Mouse (Mus musculus) limb, embryonic 14.5 days (tissue): Measurements from ENCODE around the gene Ifnl3. TPM values are rescaled to one million over a fixed set of nuclear protein-coding genes. Genes with fewer than 3 reads are reported as not detected.
"Not testable (repeated sequence)": the region's sequence is repeated elsewhere in the genome, so short reads cannot be mapped to it uniquely, and the experiment has no call there.

Experiments
- ATAC-seq: fragments of 200-750 bp; cut with Nextera tagmentation; 2 replicates; pipeline ENCODE4 v1.8.0; 2017; ENCODE audit warnings: low read depth, moderate number of reproducible peaks, moderate TSS enrichment; ENCODE audit not compliant: low FRiP score
- DNase-seq: peaks from one replicate; pipeline ENCODE4 v3.0.0-alpha.2; 2015; ENCODE audit warnings: low spot score
- H3K27ac ChIP-seq: fragments of 300-500 bp; sonication (generic); replicated peaks from 2 replicates; pipeline ENCODE4 v1.5.1; 2014; ENCODE audit warnings: low read depth, mild to moderate bottlenecking, low read length, moderate library complexity, mixed read lengths
- H3K27me3 ChIP-seq: fragments of 300-500 bp; sonication (generic); 2 replicates; pipeline ENCODE4 v1.6.1; 2014; ENCODE audit warnings: low read length, mixed read lengths; ENCODE audit not compliant: control insufficient read depth, insufficient read depth
- H3K36me3 ChIP-seq: fragments of 300-500 bp; sonication (generic); 2 replicates; pipeline ENCODE4 v1.6.1; 2014; ENCODE audit warnings: mild to moderate bottlenecking, low read length, moderate library complexity, mixed read lengths; ENCODE audit not compliant: control insufficient read depth, insufficient read depth
- H3K4me1 ChIP-seq: fragments of 300-500 bp; sonication (generic); 2 replicates; pipeline ENCODE4 v1.6.1; 2014; ENCODE audit warnings: antibody characterized with exemption, low read length, mixed read lengths; ENCODE audit not compliant: control insufficient read depth, insufficient read depth
- H3K4me2 ChIP-seq: fragments of 300-500 bp; sonication (generic); replicated peaks from 2 replicates; pipeline ENCODE4 v1.6.1; 2014; ENCODE audit warnings: low read depth, mild to moderate bottlenecking, low read length, moderate library complexity; ENCODE audit not compliant: severe bottlenecking
- H3K4me3 ChIP-seq: fragments of 300-500 bp; sonication (generic); replicated peaks from 2 replicates; pipeline ENCODE4 v1.5.1; 2014; ENCODE audit warnings: low read length
- H3K9ac ChIP-seq: fragments of 300-500 bp; sonication (generic); 2 replicates; pipeline ENCODE4 v1.6.1; 2014; ENCODE audit warnings: mild to moderate bottlenecking, low read depth, low read length, moderate library complexity; ENCODE audit not compliant: severe bottlenecking
- H3K9me3 ChIP-seq: fragments of 300-500 bp; sonication (generic); 2 replicates; pipeline ENCODE4 v1.6.1; 2016; ENCODE audit warnings: low read length; ENCODE audit not compliant: control insufficient read depth
- POLR2A ChIP-seq: fragments of 200-500 bp; IDR thresholded peaks from 2 replicates; pipeline ENCODE4 v1.8.0; 2012; ENCODE audit warnings: inconsistent platforms, mild to moderate bottlenecking, moderate library complexity, borderline replicate concordance; ENCODE audit not compliant: insufficient read depth, insufficient read length; ENCODE audit errors: extremely low read depth
- WGBS: fragments of 180-500 bp; shearing (Covaris S2); extraction: QIAGEN DNeasy Blood & Tissue Kit; methylation state at CpG from one replicate; pipeline ENCODE4 v1.1.7; 2014; 5-methylcytosine and 5-hydroxymethylcytosine counted together
- polyA plus RNA-seq, 2 experiments: library from polyadenylated mRNA; depleted of rRNA in 1 of 2; stranded (reverse) in 1 of 2; unstranded in 1 of 2; fragments of >200 nt; fragmentation: Nextera tagmentation in 1 of 2; extraction: Ambion mirVana in 1 of 2; gene quantifications; 2 replicates each; pipeline versions ENCODE4 v1.2.1 to v1.2.3; 2012 to 2014

Ifnl3 gene
- polyA plus RNA-seq, 2 experiments, result not detected

DNA sequence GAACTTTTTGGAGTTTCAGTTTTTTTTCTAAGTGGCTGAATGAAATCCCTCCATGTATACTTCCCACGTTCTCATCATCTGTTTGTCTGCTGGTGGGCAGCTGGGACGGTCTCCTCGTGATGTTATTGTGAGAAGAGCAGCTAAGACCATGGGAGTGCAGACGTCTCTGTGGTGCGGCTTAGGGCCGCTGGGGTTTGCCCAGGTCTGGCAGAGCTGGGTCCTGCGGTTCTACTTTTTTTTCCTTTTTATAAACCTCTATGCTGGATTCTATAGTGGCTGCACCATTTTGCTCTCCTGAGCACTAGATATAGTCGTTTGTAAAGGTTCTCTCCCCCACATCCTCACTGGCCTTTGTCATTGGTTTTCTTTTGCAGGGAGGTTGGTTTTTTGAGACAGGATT lies 11.2 kb upstream of the Ifnl3 start:
- H3K4me2 ChIP-seq, result no peak overlapping the region
- H3K9me3 ChIP-seq, result no peaks in the 10 kb centered on the region
- H3K4me3 ChIP-seq, result no peak overlapping the region
- no peaks in the 10 kb centered on the region for H3K4me1 ChIP-seq
- WGBS, result 71% methylated on average over 8 of the region's 8 CpGs
- H3K27ac ChIP-seq, result no peak overlapping the region
- DNase-seq (no peak), ATAC-seq (no peak)
- no peak overlapping the region for H3K9ac ChIP-seq
- H3K36me3 ChIP-seq, result no peaks in the 10 kb centered on the region
- no peaks in the 10 kb centered on the region for H3K27me3 ChIP-seq
- TF ChIP-seq POLR2A, result no peak

DNA sequence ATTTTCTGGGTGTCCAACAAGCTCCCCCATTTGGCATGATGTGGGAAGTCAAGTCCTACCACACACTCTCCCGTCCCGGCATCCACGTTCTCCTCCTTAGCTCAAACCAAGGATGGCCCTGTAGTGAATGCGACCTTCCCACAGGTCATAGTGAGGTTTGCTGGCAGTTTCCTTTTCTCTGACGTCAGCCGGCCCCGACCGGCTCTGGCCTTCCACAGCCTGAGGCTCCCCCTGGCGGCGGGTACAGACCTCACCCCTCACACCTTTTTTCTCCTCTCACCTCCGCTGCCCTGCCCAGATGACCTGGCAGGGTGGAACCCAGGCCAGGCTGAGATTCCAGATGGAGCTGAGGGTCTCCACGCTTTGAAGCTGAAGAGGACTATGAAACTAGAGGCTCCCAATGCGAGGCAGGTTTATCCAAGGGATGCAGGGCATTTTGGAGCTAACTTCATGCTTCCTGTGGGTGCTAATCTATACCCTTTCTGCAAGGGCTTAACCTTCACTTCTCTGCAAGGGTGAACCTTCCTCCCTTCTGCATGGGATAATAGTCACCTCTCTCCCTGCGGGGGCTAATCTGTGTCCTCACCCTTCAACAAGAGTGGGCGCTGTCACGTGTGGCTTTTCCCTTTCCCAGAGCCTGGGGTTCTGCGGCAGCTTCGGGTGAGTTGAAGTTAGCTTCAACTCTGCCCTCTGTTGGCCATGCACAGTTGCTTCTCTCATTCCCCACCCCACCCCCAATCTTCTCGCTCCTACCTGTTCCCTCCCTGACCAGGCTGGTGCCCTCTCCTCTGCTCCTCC lies 5.5 kb downstream of the Ifnl3 start:
- no peaks in the 10 kb centered on the region for H3K4me1 ChIP-seq
- H3K27ac ChIP-seq, result no peak overlapping the region
- no peak for TF ChIP-seq POLR2A
- WGBS, result 7% methylated on average over 19 of the region's 19 CpGs
- ATAC-seq (no peak; the same call in 1 of the 2 replicates), DNase-seq (peak; percentile 44)
- H3K36me3 ChIP-seq, result no peaks in the 10 kb centered on the region
- no peaks in the 10 kb centered on the region for H3K27me3 ChIP-seq
- H3K4me2 ChIP-seq, result peak overlapping the region; percentile 10; the same call in 1 of the 2 replicates
- no peak overlapping the region for H3K9ac ChIP-seq
- H3K9me3 ChIP-seq, result no peaks in the 10 kb centered on the region
- no peak overlapping the region for H3K4me3 ChIP-seq

DNA sequence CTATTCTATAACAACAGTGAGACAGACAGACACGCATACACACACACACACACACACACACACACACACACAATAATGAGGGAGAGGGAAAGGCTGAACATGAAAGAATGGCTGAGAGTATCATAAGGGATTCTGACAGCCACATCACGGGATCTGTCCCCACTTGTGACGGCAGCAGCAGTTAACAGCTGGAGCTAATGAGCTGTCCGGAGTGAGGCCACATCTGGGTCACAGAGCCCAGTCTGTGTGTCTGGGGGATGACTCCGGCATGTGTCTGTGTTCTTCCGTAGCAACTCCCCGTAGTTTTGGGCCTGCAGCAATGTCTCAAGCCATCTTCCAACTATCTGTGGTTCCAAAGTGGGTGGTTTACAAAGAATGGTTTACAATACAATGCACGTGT lies 9.4 kb downstream of the Ifnl3 start:
- no peaks in the 10 kb centered on the region for H3K27me3 ChIP-seq
- H3K4me1 ChIP-seq, result no peaks in the 10 kb centered on the region
- no peak overlapping the region for H3K27ac ChIP-seq
- H3K36me3 ChIP-seq, result no peaks in the 10 kb centered on the region
- no peak for DNase-seq
- no peak overlapping the region for H3K4me2 ChIP-seq
- TF ChIP-seq POLR2A, result no peak
- no peak overlapping the region for H3K4me3 ChIP-seq
- WGBS, result 51% methylated on average over 8 of the region's 8 CpGs
- H3K9ac ChIP-seq, result no peak overlapping the region
- no peak for ATAC-seq
- H3K9me3 ChIP-seq, result no peaks in the 10 kb centered on the region

DNA sequence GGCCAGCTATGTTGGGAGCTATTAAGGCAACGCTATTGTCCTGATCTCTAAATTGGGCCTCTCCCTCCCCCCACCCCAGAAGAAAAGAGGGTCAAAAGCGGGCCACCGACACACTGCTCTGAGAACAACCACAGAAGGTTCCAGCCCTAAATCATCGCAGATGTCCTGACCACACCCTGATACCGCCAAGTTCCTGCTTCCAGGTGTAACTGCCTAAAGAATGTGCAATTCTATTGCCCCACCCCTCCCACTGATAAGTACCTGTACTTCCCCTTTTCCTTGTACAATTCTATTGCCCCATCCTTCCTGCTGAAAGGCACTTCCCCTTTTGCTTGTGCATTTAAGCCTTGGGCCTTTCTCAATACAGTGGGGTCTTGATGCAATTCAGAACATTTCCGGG lies 16.2 kb downstream of the Ifnl3 start:
- H3K4me2 ChIP-seq, H3K9ac ChIP-seq, DNase-seq, ATAC-seq, H3K9me3 ChIP-seq, H3K4me3 ChIP-seq, H3K27ac ChIP-seq, H3K27me3 ChIP-seq, H3K36me3 ChIP-seq, H3K4me1 ChIP-seq: not testable (repeated sequence)
- WGBS, result 87% methylated on average over 6 of the region's 6 CpGs

DNA sequence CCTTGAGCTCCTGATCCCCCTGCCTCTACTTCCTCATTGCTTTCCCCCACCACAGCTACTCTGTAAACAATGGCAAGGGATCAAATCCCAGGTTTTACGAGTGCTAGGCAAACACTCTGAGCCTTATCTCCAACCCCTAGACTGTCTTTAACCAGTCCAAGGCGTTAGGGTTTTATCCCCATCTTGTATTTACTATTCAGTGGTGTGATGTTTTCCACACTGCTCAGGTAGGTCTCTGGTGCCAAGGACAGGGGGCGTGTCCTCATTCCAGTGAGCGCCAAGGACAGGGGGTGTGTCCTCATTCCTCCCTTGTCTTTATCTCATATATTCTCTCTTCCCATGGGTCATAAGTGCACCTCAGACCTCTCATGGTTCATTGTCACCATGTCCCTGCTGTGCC lies 17.9 kb downstream of the Ifnl3 start, which contains the start of gene Sycn:
Sycn (plus strand) TSS at position 360 of the 400 bp plus-strand sequence.
- H3K9ac ChIP-seq, result no peak within 1 kb of the TSS
- no peaks in the 10 kb centered on the region for H3K4me1 ChIP-seq
- H3K27me3 ChIP-seq, result peaks cover 19% of the 10 kb centered on the region
- H3K27ac ChIP-seq, result no peak within 1 kb of the TSS
- H3K4me2 ChIP-seq, result no peak within 1 kb of the TSS
- no peaks in the 10 kb centered on the region for H3K9me3 ChIP-seq
- ATAC-seq (no peak), DNase-seq (no peak)
- no peak for TF ChIP-seq POLR2A
- no peak within 1 kb of the TSS for H3K4me3 ChIP-seq
- no peaks in the 10 kb centered on the region for H3K36me3 ChIP-seq
- 66% methylated on average over 4 of the region's 4 CpGs for WGBS
